Mouse (Mus musculus): Measurements from ENCODE around the gene Slc38a2. TPM values are rescaled to one million over a fixed set of nuclear protein-coding genes. Genes with fewer than 3 reads are reported as not detected.
A peak's percentile ranks its signal among the peaks of the same experiment; 100 is the strongest.

The Slc38a2 gene
- polyA plus RNA-seq, 1 experiment from 2014 or later, result 125 TPM

GRCm38 (mm10) chr15:96674089-96674488 lies 25.4 kb downstream of the Slc38a2 start:
- H3K4me3 ChIP-seq, result no peak overlapping the region
- H3K4me2 ChIP-seq, result no peak overlapping the region
- 81% methylated on average over 1 of the region's 1 CpGs for WGBS
- no peaks in the 10 kb centered on the region for H3K36me3 ChIP-seq (replicated peaks)
- H3K27me3 ChIP-seq (replicated peaks), result no peaks in the 10 kb centered on the region
- H3K27ac ChIP-seq, result no peak overlapping the region
- no peak for ATAC-seq (replicated peaks)
- no peaks in the 10 kb centered on the region for H3K4me1 ChIP-seq
- H3K9ac ChIP-seq, result no peak overlapping the region
- no peaks in the 10 kb centered on the region for H3K9me3 ChIP-seq

GRCm38 (mm10) chr15:96669721-96670120 lies 29.8 kb downstream of the Slc38a2 start:
- no peaks in the 10 kb centered on the region for H3K27me3 ChIP-seq (replicated peaks)
- H3K4me2 ChIP-seq, result no peak overlapping the region
- no peak for ATAC-seq (replicated peaks)
- no peak overlapping the region for H3K4me3 ChIP-seq
- no peak overlapping the region for H3K9ac ChIP-seq
- no peaks in the 10 kb centered on the region for H3K36me3 ChIP-seq (replicated peaks)
- H3K4me1 ChIP-seq, result 0 out of 2 replicates have a peak, but pooled peaks cover 6% of the 10 kb centered on the region
- H3K27ac ChIP-seq, result no peak overlapping the region
- H3K9me3 ChIP-seq, result no peaks in the 10 kb centered on the region
- 86% methylated on average over 6 of the region's 6 CpGs for WGBS

- Histone ChIP-seq H3K27ac (no peak overlapping the region), H3K9ac (no peak overlapping the region), H3K9me3 (no peaks in the 10 kb centered on the region), H3K4me3 (peak overlapping the region; percentile 18; the same call in 1 of the 2 replicates), H3K36me3 (replicated peaks) (no peaks in the 10 kb centered on the region), H3K4me2 (peak overlapping the region; percentile 43), H3K4me1 (0 out of 2 replicates have a peak, but pooled peaks cover 6% of the 10 kb centered on the region), H3K27me3 (replicated peaks) (no peaks in the 10 kb centered on the region)
- no peak for ATAC-seq (replicated peaks)
- WGBS, result 5% methylated on average over 7 of the region's 7 CpGs
Measured at GRCm38 (mm10) chr15:96666663-96667062, 32.9 kb downstream of the Slc38a2 start.

- 10% methylated on average over 3 of the region's 3 CpGs for WGBS
- Histone ChIP-seq H3K4me2 (peak overlapping the region; percentile 43; the same call in 1 of the 2 replicates), H3K9me3 (no peaks in the 10 kb centered on the region), H3K36me3 (replicated peaks) (no peaks in the 10 kb centered on the region), H3K4me1 (0 out of 2 replicates have a peak, but pooled peaks cover 6% of the 10 kb centered on the region), H3K4me3 (no peak overlapping the region), H3K27ac (no peak overlapping the region), H3K9ac (no peak overlapping the region), H3K27me3 (replicated peaks) (no peaks in the 10 kb centered on the region)
- ATAC-seq (replicated peaks), result no peak
Measured at GRCm38 (mm10) chr15:96665889-96666288, 33.6 kb downstream of the Slc38a2 start.

GRCm38 (mm10) chr15:96660590-96661141 lies 38.9 kb downstream of the Slc38a2 start:
- Histone ChIP-seq H3K4me1 (no peaks in the 10 kb centered on the region), H3K27ac (no peak overlapping the region), H3K9me3 (no peaks in the 10 kb centered on the region), H3K36me3 (replicated peaks) (no peaks in the 10 kb centered on the region), H3K4me3 (no peak overlapping the region), H3K27me3 (replicated peaks) (no peaks in the 10 kb centered on the region), H3K4me2 (no peak overlapping the region), H3K9ac (no peak overlapping the region)
- 69% methylated on average over 13 of the region's 13 CpGs for WGBS
- no peak for ATAC-seq (replicated peaks)

- no peaks in the 10 kb centered on the region for H3K4me1 ChIP-seq
- H3K27ac ChIP-seq, result no peak overlapping the region
- H3K9ac ChIP-seq, result no peak overlapping the region
- no peak overlapping the region for H3K4me2 ChIP-seq
- H3K27me3 ChIP-seq (replicated peaks), result no peaks in the 10 kb centered on the region
- WGBS, result 59% methylated on average over 14 of the region's 14 CpGs
- no peak for ATAC-seq (replicated peaks)
- H3K36me3 ChIP-seq (replicated peaks), result no peaks in the 10 kb centered on the region
- H3K9me3 ChIP-seq, result no peaks in the 10 kb centered on the region
- no peak overlapping the region for H3K4me3 ChIP-seq
Measured at GRCm38 (mm10) chr15:96658275-96658602, 41.3 kb downstream of the Slc38a2 start.

- ATAC-seq (replicated peaks), result no peak
- no peak overlapping the region for H3K9ac ChIP-seq
Measured at GRCm38 (mm10) chr15:96657576-96658274, 41.8 kb downstream of the Slc38a2 start.

GRCm38 (mm10) chr15:96655514-96655913 lies 44.0 kb downstream of the Slc38a2 start:
- Histone ChIP-seq H3K9ac (no peak overlapping the region), H3K4me2 (no peak overlapping the region), H3K27ac (no peak overlapping the region), H3K27me3 (replicated peaks) (no peaks in the 10 kb centered on the region), H3K4me1 (no peaks in the 10 kb centered on the region), H3K36me3 (replicated peaks) (no peaks in the 10 kb centered on the region), H3K9me3 (no peaks in the 10 kb centered on the region), H3K4me3 (no peak overlapping the region)
- no peak for ATAC-seq (replicated peaks)
- WGBS, result 93% methylated on average over 14 of the region's 14 CpGs

More at GRCm38 (mm10) chr15:96657576-96658274, 41.8 kb downstream of the Slc38a2 start:
- Histone ChIP-seq H3K36me3 (replicated peaks) (no peaks in the 10 kb centered on the region), H3K9me3 (no peaks in the 10 kb centered on the region), H3K4me3 (no peak overlapping the region), H3K4me1 (no peaks in the 10 kb centered on the region), H3K27me3 (replicated peaks) (no peaks in the 10 kb centered on the region), H3K4me2 (no peak overlapping the region), H3K27ac (no peak overlapping the region)
- WGBS, result 61% methylated on average over 17 of the region's 17 CpGs

- no peak overlapping the region for H3K9ac ChIP-seq
- no peak overlapping the region for H3K27ac ChIP-seq
- no peak for ATAC-seq (replicated peaks)
- no peaks in the 10 kb centered on the region for H3K36me3 ChIP-seq (replicated peaks)
- H3K27me3 ChIP-seq (replicated peaks), result no peaks in the 10 kb centered on the region
- H3K4me2 ChIP-seq, result no peak overlapping the region
- no peaks in the 10 kb centered on the region for H3K9me3 ChIP-seq
- no peak overlapping the region for H3K4me3 ChIP-seq
- 84% methylated on average over 8 of the region's 8 CpGs for WGBS
- no peaks in the 10 kb centered on the region for H3K4me1 ChIP-seq
Measured at GRCm38 (mm10) chr15:96654714-96655113, 44.8 kb downstream of the Slc38a2 start.

GRCm38 (mm10) chr15:96653011-96653410 lies 46.5 kb downstream of the Slc38a2 start:
- H3K27me3 ChIP-seq (replicated peaks), result no peaks in the 10 kb centered on the region
- H3K9ac ChIP-seq, result no peak overlapping the region
- no peak overlapping the region for H3K4me3 ChIP-seq
- H3K4me1 ChIP-seq, result no peaks in the 10 kb centered on the region
- H3K9me3 ChIP-seq, result no peaks in the 10 kb centered on the region
- whole genome bisulfite sequencing, result 90% methylated on average over 16 of the region's 16 CpGs
- no peak overlapping the region for H3K27ac ChIP-seq
- H3K4me2 ChIP-seq, result no peak overlapping the region
- no peaks in the 10 kb centered on the region for H3K36me3 ChIP-seq (replicated peaks)
- no peak for ATAC-seq (replicated peaks)

GRCm38 (mm10) chr15:96652531-96652930 lies 47.0 kb downstream of the Slc38a2 start:
- H3K4me1 ChIP-seq, result no peaks in the 10 kb centered on the region
- no peaks in the 10 kb centered on the region for H3K9me3 ChIP-seq
- H3K36me3 ChIP-seq (replicated peaks), result no peaks in the 10 kb centered on the region
- no peak for ATAC-seq (replicated peaks)
- H3K4me2 ChIP-seq, result no peak overlapping the region
- H3K4me3 ChIP-seq, result no peak overlapping the region
- WGBS, result 61% methylated on average over 10 of the region's 10 CpGs
- no peak overlapping the region for H3K27ac ChIP-seq
- no peaks in the 10 kb centered on the region for H3K27me3 ChIP-seq (replicated peaks)
- no peak overlapping the region for H3K9ac ChIP-seq

GRCm38 (mm10) chr15:96647376-96647775 lies 52.2 kb downstream of the Slc38a2 start:
- 49% methylated on average over 13 of the region's 15 CpGs for WGBS
- Histone ChIP-seq H3K9me3 (no peaks in the 10 kb centered on the region), H3K4me3 (no peak overlapping the region), H3K36me3 (replicated peaks) (no peaks in the 10 kb centered on the region), H3K9ac (no peak overlapping the region), H3K4me2 (no peak overlapping the region), H3K27me3 (replicated peaks) (no peaks in the 10 kb centered on the region), H3K27ac (no peak overlapping the region), H3K4me1 (peaks cover 11% of the 10 kb centered on the region)
- ATAC-seq (replicated peaks), result no peak

Data from midbrain, embryonic 15.5 days (tissue).